Mouse (Mus musculus): Measurements from ENCODE around the gene Trim41. TPM values are rescaled to one million over a fixed set of nuclear protein-coding genes. Genes with fewer than 3 reads are reported as not detected.
"Not testable (repeated sequence)": the region's sequence is repeated elsewhere in the genome, so short reads cannot be mapped to it uniquely, and the experiment has no call there.

Gene Trim41
- polyA plus RNA-seq, 1 experiment from 2014 or later, result 6.3 TPM

GRCm38 (mm10) chr11:48822768-48823512, 5.8 kb upstream of the Trim41 start:
- WGBS, result 34% methylated on average over 14 of the region's 14 CpGs
- no peak for DNase-seq

GRCm38 (mm10) chr11:48821299-48821698, 4.1 kb upstream of the Trim41 start:
- not testable (repeated sequence) for H3K4me2 ChIP-seq (ENCODE audit: low read length); H3K4me1 ChIP-seq (ENCODE audit: control insufficient read depth, insufficient read depth, low read length); H3K9me3 ChIP-seq (ENCODE audit: control insufficient read depth, low read length); H3K27ac ChIP-seq (replicated peaks; ENCODE audit: low read depth, low read length); DNase-seq; H3K36me3 ChIP-seq (ENCODE audit: control insufficient read depth, insufficient read depth, low read length); H3K9ac ChIP-seq (replicated peaks; ENCODE audit: low read length); H3K4me3 ChIP-seq (replicated peaks; ENCODE audit: low read depth, low read length); ATAC-seq (ENCODE audit: low FRiP score, low TSS enrichment)
- peaks cover 18% of the 10 kb centered on the region for H3K27me3 ChIP-seq (ENCODE audit: control insufficient read depth, insufficient read depth, low read length)
- WGBS, result 84% methylated on average over 14 of the region's 14 CpGs

More at GRCm38 (mm10) chr11:48822768-48823512, 5.8 kb upstream of the Trim41 start:
- peak overlapping the region; percentile 51 for H3K4me2 ChIP-seq (ENCODE audit: low read length)
- no peak for ATAC-seq (ENCODE audit: low FRiP score, low TSS enrichment)
- H3K4me3 ChIP-seq (replicated peaks; ENCODE audit: low read depth, low read length), result peak overlapping the region; percentile 23
- H3K9ac ChIP-seq (replicated peaks; ENCODE audit: low read length), result no peak overlapping the region
- no peaks in the 10 kb centered on the region for H3K9me3 ChIP-seq (ENCODE audit: control insufficient read depth, low read length)
- H3K36me3 ChIP-seq (ENCODE audit: control insufficient read depth, insufficient read depth, low read length), result no peaks in the 10 kb centered on the region
- no peak overlapping the region for H3K27ac ChIP-seq (replicated peaks; ENCODE audit: low read depth, low read length)
- peaks cover 10% of the 10 kb centered on the region; the same call in 1 of the 2 replicates for H3K4me1 ChIP-seq (ENCODE audit: control insufficient read depth, insufficient read depth, low read length)
- H3K27me3 ChIP-seq (ENCODE audit: control insufficient read depth, insufficient read depth, low read length), result peaks cover 18% of the 10 kb centered on the region

- no peak overlapping the region for H3K4me2 ChIP-seq (ENCODE audit: low read length)
- H3K4me3 ChIP-seq (replicated peaks; ENCODE audit: low read depth, low read length), result no peak overlapping the region
- peaks cover 18% of the 10 kb centered on the region for H3K27me3 ChIP-seq (ENCODE audit: control insufficient read depth, insufficient read depth, low read length)
- no peak for ATAC-seq (ENCODE audit: low FRiP score, low TSS enrichment)
- H3K9ac ChIP-seq (replicated peaks; ENCODE audit: low read length), result no peak overlapping the region
- no peak overlapping the region for H3K27ac ChIP-seq (replicated peaks; ENCODE audit: low read depth, low read length)
- DNase-seq, result no peak
- H3K4me1 ChIP-seq (ENCODE audit: control insufficient read depth, insufficient read depth, low read length), result peaks cover 15% of the 10 kb centered on the region
- H3K9me3 ChIP-seq (ENCODE audit: control insufficient read depth, low read length), result no peaks in the 10 kb centered on the region
- 0 out of 2 replicates have a peak, but pooled peaks cover 4% of the 10 kb centered on the region for H3K36me3 ChIP-seq (ENCODE audit: control insufficient read depth, insufficient read depth, low read length)
Measured at GRCm38 (mm10) chr11:48820308-48820674, 3.1 kb upstream of the Trim41 start.

GRCm38 (mm10) chr11:48819614-48820307, 2.6 kb upstream of the Trim41 start:
- H3K9ac ChIP-seq (replicated peaks; ENCODE audit: low read length), result no peak overlapping the region
- ATAC-seq (ENCODE audit: low FRiP score, low TSS enrichment), result no peak
- peaks cover 14% of the 10 kb centered on the region for H3K27me3 ChIP-seq (ENCODE audit: control insufficient read depth, insufficient read depth, low read length)
- no peaks in the 10 kb centered on the region for H3K9me3 ChIP-seq (ENCODE audit: control insufficient read depth, low read length)
- H3K27ac ChIP-seq (replicated peaks; ENCODE audit: low read depth, low read length), result no peak overlapping the region
- H3K36me3 ChIP-seq (ENCODE audit: control insufficient read depth, insufficient read depth, low read length), result 0 out of 2 replicates have a peak, but pooled peaks cover 4% of the 10 kb centered on the region
- H3K4me3 ChIP-seq (replicated peaks; ENCODE audit: low read depth, low read length), result no peak overlapping the region
- DNase-seq, result no peak
- 81% methylated on average over 7 of the region's 7 CpGs for WGBS
- no peak overlapping the region for H3K4me2 ChIP-seq (ENCODE audit: low read length)
- H3K4me1 ChIP-seq (ENCODE audit: control insufficient read depth, insufficient read depth, low read length), result peaks cover 20% of the 10 kb centered on the region

GRCm38 (mm10) chr11:48818346-48818745, 1.2 kb upstream of the Trim41 start:
- H3K36me3 ChIP-seq (ENCODE audit: control insufficient read depth, insufficient read depth, low read length), result peaks cover 13% of the 10 kb centered on the region; the same call in 1 of the 2 replicates
- 0 out of 2 replicates have a peak, but pooled peaks cover 2% of the 10 kb centered on the region for H3K27me3 ChIP-seq (ENCODE audit: control insufficient read depth, insufficient read depth, low read length)
- ATAC-seq (ENCODE audit: low FRiP score, low TSS enrichment) (no peak), DNase-seq (peak; percentile 97)
- H3K4me3 ChIP-seq (replicated peaks; ENCODE audit: low read depth, low read length), result peak overlapping the region; percentile 74
- no peaks in the 10 kb centered on the region for H3K9me3 ChIP-seq (ENCODE audit: control insufficient read depth, low read length)
- no peak overlapping the region for H3K27ac ChIP-seq (replicated peaks; ENCODE audit: low read depth, low read length)
- WGBS, result under 1% methylated on average over 16 of the region's 16 CpGs
- peak overlapping the region; percentile 81; the same call in 1 of the 2 replicates for H3K9ac ChIP-seq (replicated peaks; ENCODE audit: low read length)
- H3K4me1 ChIP-seq (ENCODE audit: control insufficient read depth, insufficient read depth, low read length), result peaks cover 19% of the 10 kb centered on the region
- peak overlapping the region; percentile 72 for H3K4me2 ChIP-seq (ENCODE audit: low read length)

GRCm38 (mm10) chr11:48817794-48818193, 641 bp upstream of the Trim41 start:
- Histone ChIP-seq H3K27me3 (ENCODE audit: control insufficient read depth, insufficient read depth, low read length) (no peaks in the 10 kb centered on the region), H3K36me3 (ENCODE audit: control insufficient read depth, insufficient read depth, low read length) (peaks cover 18% of the 10 kb centered on the region; the same call in 1 of the 2 replicates), H3K4me2 (ENCODE audit: low read length) (peak overlapping the region; percentile 72), H3K4me1 (ENCODE audit: control insufficient read depth, insufficient read depth, low read length) (peaks cover 19% of the 10 kb centered on the region), H3K9ac (replicated peaks; ENCODE audit: low read length) (peak overlapping the region; percentile 81), H3K27ac (replicated peaks; ENCODE audit: low read depth, low read length) (peak overlapping the region; percentile 95), H3K4me3 (replicated peaks; ENCODE audit: low read depth, low read length) (peak overlapping the region; percentile 74), H3K9me3 (ENCODE audit: control insufficient read depth, low read length) (no peaks in the 10 kb centered on the region)
- WGBS, result 8% methylated on average over 9 of the region's 9 CpGs
- ATAC-seq (ENCODE audit: low FRiP score, low TSS enrichment) (no peak), DNase-seq (no peak)

- peaks cover 19% of the 10 kb centered on the region for H3K4me1 ChIP-seq (ENCODE audit: control insufficient read depth, insufficient read depth, low read length)
- peak overlapping the region; percentile 74 for H3K4me3 ChIP-seq (replicated peaks; ENCODE audit: low read depth, low read length)
- WGBS, result 3% methylated on average over 22 of the region's 23 CpGs
- DNase-seq (peak; percentile 79), ATAC-seq (ENCODE audit: low FRiP score, low TSS enrichment) (peak; percentile 71)
- H3K27me3 ChIP-seq (ENCODE audit: control insufficient read depth, insufficient read depth, low read length), result no peaks in the 10 kb centered on the region
- H3K4me2 ChIP-seq (ENCODE audit: low read length), result peak overlapping the region; percentile 72
- peak overlapping the region; percentile 81 for H3K9ac ChIP-seq (replicated peaks; ENCODE audit: low read length)
- no peaks in the 10 kb centered on the region for H3K9me3 ChIP-seq (ENCODE audit: control insufficient read depth, low read length)
- H3K27ac ChIP-seq (replicated peaks; ENCODE audit: low read depth, low read length), result peak overlapping the region; percentile 95
- peaks cover 31% of the 10 kb centered on the region for H3K36me3 ChIP-seq (ENCODE audit: control insufficient read depth, insufficient read depth, low read length)
Measured at GRCm38 (mm10) chr11:48816281-48816781, 822 bp downstream of the Trim41 start.

- H3K36me3 ChIP-seq (ENCODE audit: control insufficient read depth, insufficient read depth, low read length), result peaks cover 36% of the 10 kb centered on the region
- WGBS, result 79% methylated on average over 16 of the region's 16 CpGs
- H3K4me2 ChIP-seq (ENCODE audit: low read length), result peak overlapping the region; percentile 72
- peak overlapping the region; percentile 81 for H3K9ac ChIP-seq (replicated peaks; ENCODE audit: low read length)
- H3K27ac ChIP-seq (replicated peaks; ENCODE audit: low read depth, low read length), result peak overlapping the region; percentile 95; the same call in 1 of the 2 replicates
- no peaks in the 10 kb centered on the region for H3K9me3 ChIP-seq (ENCODE audit: control insufficient read depth, low read length)
- H3K4me3 ChIP-seq (replicated peaks; ENCODE audit: low read depth, low read length), result peak overlapping the region; percentile 74
- DNase-seq (no peak), ATAC-seq (ENCODE audit: low FRiP score, low TSS enrichment) (no peak)
- H3K27me3 ChIP-seq (ENCODE audit: control insufficient read depth, insufficient read depth, low read length), result no peaks in the 10 kb centered on the region
- peaks cover 19% of the 10 kb centered on the region for H3K4me1 ChIP-seq (ENCODE audit: control insufficient read depth, insufficient read depth, low read length)
Measured at GRCm38 (mm10) chr11:48815851-48816250, 1.3 kb downstream of the Trim41 start.

Data from midbrain, embryonic 14.5 days (tissue).